Mouse (Mus musculus) left cerebral cortex, adult 11 months (tissue): ENCODE data around the gene Rbm47.

Experiments
- DNase-seq: peaks from one replicate; pipeline ENCODE4 v3.0.0; 2022; ENCODE audit warnings: low spot score

Gene Rbm47

GRCm38 (mm10) chr5:66062046-66062929 lies 110.6 kb downstream of the Rbm47 start:
- no peak for DNase-seq

GRCm38 (mm10) chr5:66061667-66062045 lies 111.3 kb downstream of the Rbm47 start:
- no peak for DNase-seq

GRCm38 (mm10) chr5:66058844-66059243 lies 114.1 kb downstream of the Rbm47 start:
- no peak for DNase-seq

GRCm38 (mm10) chr5:66056680-66057079 lies 116.2 kb downstream of the Rbm47 start:
- no peak for DNase-seq

GRCm38 (mm10) chr5:66054394-66054793 lies 118.5 kb downstream of the Rbm47 start:
- no peak for DNase-seq

- no peak for DNase-seq
Measured at GRCm38 (mm10) chr5:66052777-66053548, 120.0 kb downstream of the Rbm47 start.

- no peak for DNase-seq
Measured at GRCm38 (mm10) chr5:66050841-66051240, 122.1 kb downstream of the Rbm47 start.

GRCm38 (mm10) chr5:66046356-66046755 lies 126.6 kb downstream of the Rbm47 start:
- no peak for DNase-seq

- DNase-seq = no peak
Measured at GRCm38 (mm10) chr5:66043897-66044296, 129.0 kb downstream of the Rbm47 start.

- no peak for DNase-seq
Measured at GRCm38 (mm10) chr5:66042651-66043340, 130.1 kb downstream of the Rbm47 start.

GRCm38 (mm10) chr5:66040744-66041279 lies 132.1 kb downstream of the Rbm47 start:
- DNase-seq = no peak

- no peak for DNase-seq
Measured at GRCm38 (mm10) chr5:66039813-66040212, 133.1 kb downstream of the Rbm47 start.

GRCm38 (mm10) chr5:66037066-66037465 lies 135.9 kb downstream of the Rbm47 start:
- DNase-seq = no peak

- no peak for DNase-seq
Measured at GRCm38 (mm10) chr5:66036440-66037054, 136.4 kb downstream of the Rbm47 start.

GRCm38 (mm10) chr5:66034375-66035195 lies 138.3 kb downstream of the Rbm47 start:
- DNase-seq = no peak

GRCm38 (mm10) chr5:66032826-66033225 lies 140.1 kb downstream of the Rbm47 start:
- no peak for DNase-seq

GRCm38 (mm10) chr5:66031699-66032098 lies 141.2 kb downstream of the Rbm47 start:
- no peak for DNase-seq

GRCm38 (mm10) chr5:66028232-66028631 lies 144.7 kb downstream of the Rbm47 start:
- no peak for DNase-seq

GRCm38 (mm10) chr5:66027206-66027605 lies 145.7 kb downstream of the Rbm47 start:
- DNase-seq = no peak

- no peak for DNase-seq
Measured at GRCm38 (mm10) chr5:66026796-66027195, 146.1 kb downstream of the Rbm47 start.

- no peak for DNase-seq
Measured at GRCm38 (mm10) chr5:66015449-66015961, 157.4 kb downstream of the Rbm47 start.
